Mouse (Mus musculus) kidney, adult 8-10 months (tissue): ENCODE data around the gene Ube2e3.

Source experiments
- DNase-seq, 2 experiments: peaks; one replicate each; pipeline ENCODE4 v3.0.0; 2022

The Ube2e3 gene

GRCm38 (mm10) chr2:78882743-78883433, 15.0 kb downstream of the Ube2e3 start:
- no peak for DNase-seq

GRCm38 (mm10) chr2:78886446-78886845, 18.5 kb downstream of the Ube2e3 start:
- no peak for DNase-seq

GRCm38 (mm10) chr2:78888190-78888589, 20.3 kb downstream of the Ube2e3 start:
- DNase-seq, result no peak

GRCm38 (mm10) chr2:78895216-78895615, 27.3 kb downstream of the Ube2e3 start:
- no peak for DNase-seq

- no peak for DNase-seq
Observed at GRCm38 (mm10) chr2:78905916-78906315, 38.0 kb downstream of the Ube2e3 start.

GRCm38 (mm10) chr2:78911516-78911915, 43.6 kb downstream of the Ube2e3 start:
- no peak for DNase-seq

- DNase-seq, result no peak
Observed at GRCm38 (mm10) chr2:78914861-78915260, 46.9 kb downstream of the Ube2e3 start.

- DNase-seq, result no peak
Observed at GRCm38 (mm10) chr2:78922980-78923674, 55.2 kb downstream of the Ube2e3 start.

GRCm38 (mm10) chr2:78925807-78926206, 57.9 kb downstream of the Ube2e3 start:
- DNase-seq, result no peak

GRCm38 (mm10) chr2:78927625-78928024, 59.7 kb downstream of the Ube2e3 start:
- DNase-seq, result no peak

- no peak for DNase-seq
Observed at GRCm38 (mm10) chr2:78928080-78928479, 60.2 kb downstream of the Ube2e3 start.

GRCm38 (mm10) chr2:78931358-78931757, 63.4 kb downstream of the Ube2e3 start:
- no peak for DNase-seq

- no peak for DNase-seq
Observed at GRCm38 (mm10) chr2:78959451-78959850, 91.5 kb downstream of the Ube2e3 start.

GRCm38 (mm10) chr2:78960288-78960687, 92.4 kb downstream of the Ube2e3 start:
- no peak for DNase-seq

- DNase-seq, result no peak
Observed at GRCm38 (mm10) chr2:78961023-78961422, 93.1 kb downstream of the Ube2e3 start.

- DNase-seq, result no peak
Observed at GRCm38 (mm10) chr2:78961580-78961979, 93.7 kb downstream of the Ube2e3 start.

GRCm38 (mm10) chr2:78964995-78965394, 97.1 kb downstream of the Ube2e3 start:
- no peak for DNase-seq

- DNase-seq, result no peak
Observed at GRCm38 (mm10) chr2:78965396-78965795, 97.5 kb downstream of the Ube2e3 start.

GRCm38 (mm10) chr2:78970088-78970487, 102.2 kb downstream of the Ube2e3 start:
- no peak for DNase-seq
